Mouse (Mus musculus): ENCODE results near the gene Klra3.
"Not testable (repeated sequence)": the region's sequence is repeated elsewhere in the genome, so short reads cannot be mapped to it uniquely, and the experiment has no call there.

Gene Klra3

GRCm38 (mm10) chr6:130337411-130337810, at the start of gene Klra3:
Gene Klra3, minus strand, starts transcription at chr6:130337574.
- DNase-seq (ENCODE audit: low read depth, low spot score) = no peak

DNA sequence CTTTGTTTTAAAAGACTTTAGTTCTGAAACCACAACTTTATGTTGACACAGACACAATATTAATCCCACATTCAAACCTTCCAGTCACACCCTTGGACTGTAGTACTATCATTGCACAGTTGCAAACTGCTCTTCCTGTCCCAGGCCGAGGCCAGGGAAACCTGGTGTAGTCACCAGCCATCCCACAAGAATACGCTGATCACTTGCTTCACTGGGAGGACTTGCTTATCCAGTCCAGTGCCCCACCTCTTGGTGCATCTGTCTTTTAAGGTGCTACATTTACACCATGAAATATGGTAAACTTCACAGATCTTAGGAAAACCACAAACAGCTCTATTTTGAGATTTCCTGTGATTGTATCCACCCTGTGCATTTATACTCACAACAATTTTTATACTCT, 49.4 kb upstream of the Klra3 start, which contains the start of gene Klra1:
Gene Klra1 (minus strand): TSS at position 125 of the 400 bp plus-strand sequence.
- no peak for DNase-seq (ENCODE audit: low read depth, low spot score)

GRCm38 (mm10) chr6:130385803-130386202, 48.4 kb upstream of the Klra3 start:
- DNase-seq (ENCODE audit: low read depth, low spot score) = no peak

DNA sequence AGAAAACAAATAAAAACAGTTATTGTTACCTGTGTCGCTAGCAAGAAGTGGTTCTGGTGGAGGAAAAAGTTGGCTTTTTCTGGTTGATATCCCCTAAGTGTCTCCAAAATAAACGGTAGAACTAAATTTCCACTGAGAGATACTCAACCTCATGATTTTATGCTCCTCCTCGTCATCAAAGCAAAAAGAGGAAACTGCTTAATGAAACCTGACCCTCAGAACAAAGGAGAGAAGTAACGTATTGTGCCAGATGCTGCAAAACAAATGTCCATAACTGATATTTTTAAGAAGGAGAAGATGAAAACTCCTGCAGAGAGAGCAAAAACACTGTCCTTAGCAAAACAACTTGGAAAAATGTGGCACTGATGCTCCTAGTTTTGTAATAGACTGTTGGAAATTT, 45.0 kb upstream of the Klra3 start:
- DNase-seq (ENCODE audit: low read depth, low spot score) = no peak

- DNase-seq (ENCODE audit: low read depth, low spot score) = not testable (repeated sequence)
These were observed 8.0 kb upstream of the Klra3 start for GRCm38 (mm10) chr6:130345381-130345780.

DNA sequence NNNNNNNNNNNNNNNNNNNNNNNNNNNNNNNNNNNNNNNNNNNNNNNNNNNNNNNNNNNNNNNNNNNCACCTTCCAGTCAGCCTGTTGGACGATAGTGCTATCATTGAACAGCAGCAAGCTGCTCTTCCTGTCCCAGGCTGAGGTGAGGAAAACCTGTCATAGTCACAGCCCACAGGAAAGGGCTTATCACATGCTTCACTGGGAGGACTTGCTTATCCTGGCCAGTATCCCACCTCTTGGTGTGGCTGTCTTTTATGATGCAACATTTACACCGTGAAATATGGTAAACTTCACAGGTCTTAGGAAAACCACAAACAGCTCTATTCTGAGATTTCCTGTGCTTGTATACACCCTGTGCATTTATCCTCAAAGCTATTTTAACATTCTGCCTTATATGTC, 4.6 kb upstream of the Klra3 start:
- DNase-seq (ENCODE audit: low read depth, low spot score) = not testable (repeated sequence)

DNA sequence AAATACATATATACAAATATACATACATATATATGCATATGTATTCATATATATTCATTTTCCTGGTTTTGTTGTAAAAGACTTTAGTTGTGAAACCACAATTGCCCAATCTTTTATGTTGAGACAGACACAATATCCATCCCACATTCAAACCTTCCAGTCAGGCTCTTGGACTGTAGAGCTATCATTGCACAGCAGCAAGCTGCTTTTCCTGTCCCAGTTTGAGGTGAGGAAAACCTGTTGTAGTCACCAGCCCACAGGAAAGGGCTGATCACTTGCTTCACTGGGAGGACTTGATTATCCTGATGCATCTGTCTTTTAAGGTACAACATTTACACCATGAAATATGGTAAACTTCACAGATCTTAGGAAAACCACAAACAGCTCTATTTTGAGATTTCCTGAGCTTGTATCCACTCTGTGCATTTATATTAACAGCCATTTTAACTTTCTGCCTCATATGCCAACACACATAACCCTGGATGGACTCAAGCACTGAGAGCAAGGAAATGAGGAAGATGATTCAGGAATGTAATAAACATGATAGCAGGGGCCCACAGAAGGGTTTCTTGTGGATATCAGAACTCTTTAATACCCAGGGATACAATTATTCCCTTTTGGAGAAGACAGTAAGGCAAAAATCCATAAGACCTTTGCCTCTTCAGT, 49.3 kb downstream of the Klra3 start:
- DNase-seq (ENCODE audit: low read depth, low spot score) = no peak

GRCm38 (mm10) chr6:130281828-130282227, 55.5 kb downstream of the Klra3 start, which contains the start of gene Klra10:
Gene Klra10, minus strand, starts transcription at chr6:130281928.
- not testable (repeated sequence) for DNase-seq (ENCODE audit: low read depth, low spot score)
